Mouse (Mus musculus) hindlimb bud, embryonic 11.5 days (tissue): ENCODE measurements around the gene Gal.

ENCODE experiments used
- DNase-seq: peaks from one replicate; pipeline ENCODE4 v3.0.0-alpha.2; 2012; ENCODE audit warnings: low read depth, low spot score; ENCODE audit errors: extremely low spot score

Gene Gal

GRCm38 (mm10) chr19:3422488-3422887 lies 8.1 kb upstream of the Gal start:
- DNase-seq: no peak

GRCm38 (mm10) chr19:3419251-3419650 lies 4.9 kb upstream of the Gal start:
- DNase-seq: no peak

GRCm38 (mm10) chr19:3405531-3406281 lies 8.6 kb downstream of the Gal start:
- no peak for DNase-seq

- DNase-seq: no peak
Observed at GRCm38 (mm10) chr19:3404030-3404429, 10.3 kb downstream of the Gal start.

- no peak for DNase-seq
Observed at GRCm38 (mm10) chr19:3402390-3402789, 12.0 kb downstream of the Gal start.

GRCm38 (mm10) chr19:3401943-3402342 lies 12.4 kb downstream of the Gal start:
- no peak for DNase-seq

GRCm38 (mm10) chr19:3401504-3401903 lies 12.8 kb downstream of the Gal start:
- no peak for DNase-seq

- DNase-seq: no peak
Observed at GRCm38 (mm10) chr19:3400057-3400456, 14.3 kb downstream of the Gal start.

- no peak for DNase-seq
Observed at GRCm38 (mm10) chr19:3394216-3394615, 20.1 kb downstream of the Gal start.

GRCm38 (mm10) chr19:3392384-3392783 lies 22.0 kb downstream of the Gal start:
- no peak for DNase-seq

- no peak for DNase-seq
Observed at GRCm38 (mm10) chr19:3389089-3389488, 25.3 kb downstream of the Gal start.

- no peak for DNase-seq
Observed at GRCm38 (mm10) chr19:3388629-3389057, 25.7 kb downstream of the Gal start, which contains the start of gene Tesmin. Gene Tesmin (plus strand): TSS chr19:3388857.

GRCm38 (mm10) chr19:3388061-3388460 lies 26.3 kb downstream of the Gal start:
- DNase-seq: no peak

- no peak for DNase-seq
Observed at GRCm38 (mm10) chr19:3378614-3379013, 35.7 kb downstream of the Gal start.

GRCm38 (mm10) chr19:3376966-3377715 lies 37.2 kb downstream of the Gal start:
- DNase-seq: no peak

GRCm38 (mm10) chr19:3375945-3376495 lies 38.3 kb downstream of the Gal start:
- no peak for DNase-seq

GRCm38 (mm10) chr19:3374028-3374427 lies 40.3 kb downstream of the Gal start:
- DNase-seq: no peak

- no peak for DNase-seq
Observed at GRCm38 (mm10) chr19:3373380-3373779, 41.0 kb downstream of the Gal start.

- DNase-seq: no peak
Observed at GRCm38 (mm10) chr19:3368276-3368675, 46.1 kb downstream of the Gal start.

GRCm38 (mm10) chr19:3365089-3365488 lies 49.3 kb downstream of the Gal start:
- no peak for DNase-seq

GRCm38 (mm10) chr19:3363510-3363909 lies 50.8 kb downstream of the Gal start:
- DNase-seq: no peak
